In genomic region chr4:55008616-55009015, GRCm38 (mm10) we compare ENCODE assay signal across 12 mouse cellular contexts.
"Had no signal": no experiment of that assay in that cellular context is flagged by ENCODE, and none has a peak within 500 bp of the region (broad histone marks: within the 10 kb centered on the region; RNA-seq: fewer than 3 reads in every experiment).

No protein-coding gene starts in this region.

- DNase-seq: left cerebral cortex, postnatal 4 days; liver; liver, embryonic 13.5 days; liver, postnatal 0 days; lung, adult 18-20 months; lung, adult 2 months; lung, embryonic 14.5 days; lung, postnatal 10 days; lung, postnatal 14 days; lung, postnatal 36 days; lung, postnatal 4 days; midbrain, embryonic 14.5 days had no signal
